In genomic region chr7:30698589-30698988, GRCm38 (mm10) we compare ENCODE assay signal across 8 mouse cellular contexts. TPM values are rescaled to one million over a fixed set of nuclear protein-coding genes. Genes with fewer than 3 reads are reported as not detected.
DNase-seq lines count a peak whose midpoint lies in the region; ATAC-seq lines count a peak whose summit lies in the region.

TSS of gene 2200002J24Rik (plus strand) at chr7:30698926.

- no peak within 1 kb of the TSS for H3K4me2 ChIP-seq in heart, embryonic 15.5 days
- no peak within 1 kb of the TSS for H3K4me2 ChIP-seq in kidney, embryonic 16.5 days (replicated peaks; ENCODE audit: low read depth, low read length)

- no peaks in the 10 kb centered on the region for H3K36me3 ChIP-seq in heart, embryonic 15.5 days
- H3K36me3 ChIP-seq in kidney, embryonic 16.5 days (ENCODE audit: insufficient read depth, low read length) = no peaks in the 10 kb centered on the region

- H3K9ac ChIP-seq in heart, embryonic 15.5 days = no peak within 1 kb of the TSS
- H3K9ac ChIP-seq in kidney, embryonic 16.5 days (replicated peaks; ENCODE audit: low read length) = no peak within 1 kb of the TSS

- H3K4me3 ChIP-seq in heart, embryonic 15.5 days = no peak within 1 kb of the TSS
- no peak within 1 kb of the TSS for H3K4me3 ChIP-seq in kidney, embryonic 16.5 days (ENCODE audit: low read length)

- H3K27ac ChIP-seq in heart, embryonic 15.5 days = no peak within 1 kb of the TSS; the same call in 1 of the 2 replicates
- no peak within 1 kb of the TSS for H3K27ac ChIP-seq in kidney, embryonic 16.5 days (ENCODE audit: low read length)

- H3K4me1 ChIP-seq in heart, embryonic 15.5 days (replicated peaks) = peaks cover 8% of the 10 kb centered on the region
- H3K4me1 ChIP-seq in kidney, embryonic 16.5 days (ENCODE audit: insufficient read depth, low read length) = no peaks in the 10 kb centered on the region

- no peaks in the 10 kb centered on the region for H3K9me3 ChIP-seq in heart, embryonic 15.5 days (replicated peaks)
- H3K9me3 ChIP-seq in kidney, embryonic 16.5 days (ENCODE audit: low read length) = no peaks in the 10 kb centered on the region

- WGBS in heart, embryonic 15.5 days = 42% methylated on average over 9 of the region's 9 CpGs
- WGBS in kidney, embryonic 16.5 days = 41% methylated on average over 9 of the region's 9 CpGs

- intact Hi-C loops in left cerebral cortex, postnatal 14 days (cut with DNase I) = no loop called here

- DNase-seq in heart, adult 18-20 months = no peak
- peak; percentile 89 for DNase-seq in A20 (ENCODE audit: low read depth, low spot score)
- DNase-seq in c-Kit-positive CD71-positive TER-119-negative erythroid progenitor cells, embryonic 14.5 days (ENCODE audit: low read depth) = peak; percentile 50
- peak; percentile 39 for DNase-seq in lung, postnatal 10 days
- no peak for DNase-seq in urinary bladder, adult 18-20 months (ENCODE audit: low spot score in 2 of 2)
- no peak for DNase-seq in left cerebral cortex, postnatal 14 days (ENCODE audit: low spot score in 2 of 2)

- ATAC-seq in heart, embryonic 15.5 days (replicated peaks; ENCODE audit: insufficient number of reproducible peaks, insufficient read depth, low FRiP score, low read depth) = 0 out of 2 replicates have a peak, but pooled peaks have one; percentile 18
- no peak for ATAC-seq in kidney, embryonic 16.5 days (ENCODE audit: low FRiP score, low TSS enrichment)

- H3K27me3 ChIP-seq in heart, embryonic 15.5 days = no peaks in the 10 kb centered on the region
- no peaks in the 10 kb centered on the region for H3K27me3 ChIP-seq in kidney, embryonic 16.5 days (ENCODE audit: insufficient read depth, low read length)

RNA-seq across cellular contexts. Expression of gene 2200002J24Rik, which starts in this region (rescaled TPM):
- 1.0 and 1.4 TPM in 2 replicates for polyA plus RNA-seq in heart, embryonic 15.5 days (2015; fragmentation: Nextera tagmentation; extraction: Ambion mirVana)
- not detected for total RNA-seq in heart, adult 18-20 months (2021)
- not detected for total RNA-seq in left cerebral cortex, postnatal 14 days (2021)
- 0.40 and 0.51 TPM in 2 replicates for polyA plus RNA-seq in kidney, embryonic 16.5 days (2015; fragmentation: Nextera tagmentation; extraction: Ambion mirVana)

Comparison
In these comparisons a context has a peak if more than half of its experiments do, and no peak if none do; other contexts are left out.
1. DNase-seq: peak in A20 (single experiment), c-Kit-positive CD71-positive TER-119-negative erythroid progenitor cells, embryonic 14.5 days (single experiment) and lung, postnatal 10 days (single experiment); none in heart, adult 18-20 months (0 of 2), urinary bladder, adult 18-20 months (0 of 2) and left cerebral cortex, postnatal 14 days (0 of 2).